Mouse (Mus musculus) brain, embryonic 14.5 days (tissue): ENCODE measurements around the gene Fkbp2.

ENCODE experiments used
- CTCF ChIP-seq: fragments of 200-500 bp; IDR thresholded peaks from 2 replicates; pipeline ENCODE4 v1.5.1; 2012; ENCODE audit warnings: inconsistent platforms, mild to moderate bottlenecking, moderate library complexity, borderline replicate concordance; ENCODE audit not compliant: insufficient read depth, insufficient read length; ENCODE audit errors: extremely low read depth
- POLR2A ChIP-seq: fragments of 200-500 bp; IDR thresholded peaks from 2 replicates; pipeline ENCODE4 v1.6.1; 2012; ENCODE audit warnings: mild to moderate bottlenecking, inconsistent platforms, borderline replicate concordance; ENCODE audit not compliant: poor library complexity, insufficient read depth, insufficient read length, severe bottlenecking; ENCODE audit errors: extremely low read depth

GRCm38 (mm10) chr19:6979001-6979479 is 1.3 kb downstream of the Fkbp2 start:
- TF ChIP-seq POLR2A: no peak
- no peak for TF ChIP-seq CTCF
